Mouse (Mus musculus): ENCODE data around the gene Olfr19.

Gene Olfr19

DNA sequence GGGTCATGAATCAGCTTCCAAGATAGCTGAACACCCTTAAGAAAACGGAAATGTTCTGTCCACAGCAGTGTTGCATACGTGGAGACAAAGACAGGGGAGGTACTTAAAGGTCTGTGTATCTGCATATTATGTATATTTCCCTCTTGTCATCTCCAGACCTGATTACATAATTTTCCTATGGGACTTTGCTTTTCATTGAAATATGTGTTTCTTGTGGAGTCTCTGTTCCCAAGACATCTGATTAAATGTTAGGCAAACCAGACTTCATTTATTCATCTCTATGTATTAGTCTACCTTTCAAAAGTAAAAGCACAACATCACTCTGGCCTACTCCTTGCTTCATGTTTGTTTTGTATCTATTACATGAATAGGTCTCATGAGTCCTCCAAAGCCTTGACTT is at the start of gene Olfr19:
Gene Olfr19 (minus strand): TSS at position 101 of the 400 bp plus-strand sequence.
- no peak for DNase-seq (ENCODE audit: low read depth, low spot score)

DNA sequence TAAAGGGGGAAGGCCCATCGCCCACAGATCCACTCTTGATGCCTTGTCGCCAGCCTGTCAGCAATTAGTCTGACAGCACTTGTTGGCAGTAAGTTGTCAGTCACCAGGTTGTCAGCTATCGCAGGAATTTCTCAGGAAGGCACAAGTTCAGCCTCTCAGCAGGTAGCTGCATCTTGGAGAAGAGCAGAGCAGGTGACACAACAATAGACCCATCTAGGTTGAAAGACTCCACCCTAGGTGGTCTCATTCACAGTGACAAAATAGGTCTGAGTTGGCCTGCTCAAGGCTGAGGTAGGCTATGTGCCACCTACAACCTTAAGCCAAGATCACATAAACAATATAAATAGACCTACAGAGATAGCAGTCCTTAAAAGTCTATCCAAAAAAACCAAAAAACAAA is 8.8 kb upstream of the Olfr19 start:
- DNase-seq (ENCODE audit: low read depth, low spot score) = peak; percentile 94

GRCm38 (mm10) chr16:16684053-16684452 is 7.8 kb upstream of the Olfr19 start:
- DNase-seq (ENCODE audit: low read depth, low spot score) = peak; percentile 84

GRCm38 (mm10) chr16:16664994-16665393 is 11.2 kb downstream of the Olfr19 start:
- peak; percentile 29 for DNase-seq (ENCODE audit: low read depth, low spot score)

GRCm38 (mm10) chr16:16664516-16664915 is 11.7 kb downstream of the Olfr19 start:
- DNase-seq (ENCODE audit: low read depth, low spot score) = peak; percentile 54

DNA sequence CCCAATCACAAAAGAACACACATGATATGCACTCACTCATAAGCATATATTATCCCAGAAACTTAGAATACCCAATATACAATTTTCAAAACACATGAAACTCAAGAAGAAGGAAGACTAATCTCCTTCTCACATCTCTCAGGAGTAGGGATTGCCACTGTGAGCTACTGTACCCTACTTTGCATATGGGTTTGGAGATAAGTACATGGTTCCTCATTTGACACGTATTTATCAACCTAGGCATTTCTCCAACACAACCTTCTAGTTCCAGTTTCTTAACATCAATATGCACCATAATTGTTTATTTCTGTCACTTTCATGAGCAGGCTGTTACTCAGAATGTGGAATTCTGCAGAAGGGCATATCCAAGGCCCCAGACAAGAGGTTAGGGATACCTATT is 31.1 kb downstream of the Olfr19 start:
- DNase-seq (ENCODE audit: low read depth, low spot score) = no peak

- no peak for DNase-seq (ENCODE audit: low read depth, low spot score)
These were observed 42.5 kb downstream of the Olfr19 start for GRCm38 (mm10) chr16:16633730-16634129.

Data from ES-CJ7 (cell line).